Mouse (Mus musculus): ENCODE measurements around the gene Fam117b. TPM values are rescaled to one million over a fixed set of nuclear protein-coding genes. Genes with fewer than 3 reads are reported as not detected.

Fam117b gene
- polyA plus RNA-seq, 1 experiment from 2014 or later, result 20.7 TPM

DNA sequence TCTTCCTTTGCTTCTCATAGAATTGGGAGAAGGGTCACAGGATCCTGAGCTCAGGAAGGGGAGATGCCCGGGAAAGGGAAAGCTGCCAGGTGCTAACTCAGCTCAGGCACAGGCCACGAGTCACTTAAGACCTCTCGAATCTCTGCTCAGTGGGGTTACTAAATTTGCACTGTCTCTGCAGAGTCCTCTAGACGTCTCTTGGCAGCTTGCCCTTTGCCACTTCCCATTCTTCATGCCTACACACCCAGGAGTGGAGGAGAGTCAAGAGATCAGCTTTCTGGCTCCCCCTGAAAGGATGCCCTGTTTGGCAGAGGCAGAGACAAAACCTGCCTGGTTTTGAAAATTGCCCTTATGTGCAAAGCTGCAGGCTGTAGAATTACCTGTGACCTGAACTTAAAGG, 17.4 kb upstream of the Fam117b start:
- no peak for DNase-seq (ENCODE audit: low read depth, low spot score)
- no peaks in the 10 kb centered on the region for H3K27me3 ChIP-seq
- in situ Hi-C loops (cut with MboI; ENCODE audit: low pct_unique_long_range_greater_than_20kb), result loop anchor here (25.0 kb wide), 1 partner anchor 967 kb away; no protein-coding TSS in a partner anchor
- ChIA-PET CTCF (interaction anchor here (1.0 kb wide), 1 partner anchor 11 kb away, joined by 3 read pairs; no protein-coding TSS in a partner anchor), POLR2A (no interaction called here)
- TF ChIP-seq CTCF (IDR thresholded peaks at IDR 0.05), result no peak
- ATAC-seq, result no peak

DNA sequence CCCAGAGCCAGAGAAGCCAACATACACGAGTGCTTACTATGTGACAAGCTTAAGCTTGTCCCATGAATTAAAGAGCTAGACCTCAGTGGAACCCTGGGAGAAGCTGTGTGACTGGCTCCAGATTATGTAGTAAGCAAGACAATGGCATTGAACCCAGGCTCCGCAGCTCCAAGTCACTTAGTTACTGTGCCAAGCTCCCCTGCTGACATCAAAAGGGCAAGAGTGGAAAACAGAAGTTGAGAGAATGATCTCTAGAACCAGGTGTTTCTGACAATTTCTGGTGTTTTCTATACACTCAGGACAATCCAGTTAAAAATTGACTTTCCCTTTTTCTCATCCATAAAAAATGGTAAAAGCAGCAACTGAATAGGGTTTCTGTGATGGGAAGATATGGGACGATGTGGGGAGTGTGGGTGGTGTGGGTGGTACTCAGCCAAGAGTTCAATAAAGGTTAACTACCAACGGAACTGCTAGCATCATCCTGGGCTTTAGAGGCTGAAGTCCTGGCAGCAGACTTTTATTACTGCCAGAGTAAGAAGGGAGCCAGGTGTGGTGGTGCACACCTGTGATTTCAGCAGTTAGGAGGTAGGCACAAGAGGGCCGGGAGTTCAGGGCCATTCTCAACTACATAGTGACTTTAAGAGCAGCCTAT, 15.5 kb upstream of the Fam117b start:
- in situ Hi-C loops (cut with MboI; ENCODE audit: low pct_unique_long_range_greater_than_20kb), result loop anchor here (25.0 kb wide), 1 partner anchor 965 kb away; no protein-coding TSS in a partner anchor
- DNase-seq (ENCODE audit: low read depth, low spot score) (no peak), ATAC-seq (no peak)
- POLR2A ChIA-PET, result no interaction called here
- CTCF ChIA-PET, result interaction anchor here (1.4 kb wide), 1 partner anchor 10 kb away, joined by 3 read pairs; no protein-coding TSS in a partner anchor
- no peak for TF ChIP-seq CTCF (IDR thresholded peaks at IDR 0.05)
- no peaks in the 10 kb centered on the region for H3K27me3 ChIP-seq

DNA sequence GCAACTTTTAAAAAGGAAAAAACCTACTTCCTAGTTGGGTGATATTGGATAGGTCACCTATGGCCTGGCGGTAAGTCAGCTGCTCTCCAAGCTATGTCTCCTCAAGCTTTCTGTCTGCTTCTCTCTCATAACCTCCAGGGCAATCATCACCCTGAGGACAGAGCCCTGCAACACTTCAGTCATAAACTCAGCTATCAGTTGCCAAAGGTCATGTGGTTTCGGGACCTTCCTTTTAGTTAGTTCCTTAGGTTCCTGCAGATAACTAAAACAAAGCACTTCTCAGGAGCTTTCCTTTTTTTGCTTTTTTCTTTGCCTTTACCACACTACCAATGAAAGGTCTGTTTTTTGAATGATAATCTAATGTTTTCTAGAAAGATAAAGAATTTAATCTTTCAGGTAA, 13.1 kb upstream of the Fam117b start:
- DNase-seq (ENCODE audit: low read depth, low spot score), result no peak
- CTCF ChIA-PET, result interaction anchor here (0.9 kb wide), 1 partner anchor 11 kb away, joined by 4 read pairs; no protein-coding TSS in a partner anchor
- no peak for TF ChIP-seq CTCF (IDR thresholded peaks at IDR 0.05)
- no peak for ATAC-seq
- H3K27me3 ChIP-seq, result no peaks in the 10 kb centered on the region
- in situ Hi-C loops (cut with MboI; ENCODE audit: low pct_unique_long_range_greater_than_20kb), result loop anchor here (25.0 kb wide), 1 partner anchor 963 kb away; no protein-coding TSS in a partner anchor
- POLR2A ChIA-PET, result no interaction called here

DNA sequence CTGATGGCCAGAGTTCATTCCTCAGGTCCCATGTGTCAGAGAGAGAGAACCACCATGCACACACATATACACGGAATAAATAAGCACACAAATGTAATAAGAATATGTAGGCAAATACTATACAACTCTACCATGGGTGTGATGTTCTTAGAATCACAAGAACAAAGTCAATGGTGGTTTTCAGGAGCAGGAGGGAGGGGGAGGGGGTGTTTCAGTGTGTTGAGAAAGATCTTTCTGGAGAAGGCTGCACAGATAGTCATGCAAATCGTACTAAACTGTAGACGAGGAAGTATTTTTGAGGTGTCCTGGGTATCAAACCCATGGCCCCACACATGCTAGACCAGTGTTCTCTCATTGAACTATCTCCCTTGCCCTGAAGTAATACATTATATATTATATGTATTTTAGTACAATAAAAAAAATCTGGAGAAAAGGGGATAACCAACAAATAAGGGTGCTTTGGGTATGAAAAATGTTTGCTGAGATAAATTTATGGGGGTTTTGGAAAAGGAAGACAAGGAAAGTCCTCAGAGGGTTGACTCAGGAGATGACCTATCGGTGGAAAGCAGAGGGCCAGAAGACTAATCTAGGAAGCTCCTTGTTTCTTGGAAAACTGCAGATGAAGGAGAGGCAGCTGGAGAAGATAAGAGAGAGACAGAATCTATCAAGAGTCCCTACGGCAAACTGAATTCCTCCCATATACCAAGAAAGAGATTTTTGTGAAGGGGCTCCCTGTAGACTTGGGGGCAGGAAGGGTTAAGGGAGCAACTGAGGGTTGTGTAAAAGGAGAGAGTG, 11.5 kb upstream of the Fam117b start:
- ATAC-seq (no peak), DNase-seq (ENCODE audit: low read depth, low spot score) (no peak)
- no peak for TF ChIP-seq CTCF (IDR thresholded peaks at IDR 0.05)
- POLR2A ChIA-PET, result no interaction called here
- no peaks in the 10 kb centered on the region for H3K27me3 ChIP-seq
- CTCF ChIA-PET, result interaction anchor here (1.3 kb wide), 1 partner anchor 51 kb away, joined by 3 read pairs; no protein-coding TSS in a partner anchor
- in situ Hi-C loops (cut with MboI; ENCODE audit: low pct_unique_long_range_greater_than_20kb), result no loop called here

DNA sequence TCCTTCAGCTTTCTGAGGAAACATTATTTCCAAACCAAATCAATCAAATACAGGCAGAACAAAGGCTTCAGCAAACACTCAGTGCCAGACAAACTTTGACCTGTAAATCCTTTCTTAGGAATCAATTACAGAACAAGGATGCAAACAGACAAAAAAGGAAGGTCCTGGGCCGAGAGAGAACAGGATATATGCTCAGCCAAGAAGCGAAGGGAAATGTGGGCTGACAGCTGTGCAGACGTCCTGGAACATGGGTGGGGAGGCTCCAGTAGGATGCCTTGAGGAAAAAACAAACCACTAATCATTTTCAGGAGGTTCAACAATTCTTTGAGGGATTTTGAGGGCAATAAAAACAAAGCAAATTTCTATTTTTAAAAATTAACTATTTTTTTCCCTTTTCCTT, 10.2 kb upstream of the Fam117b start:
- no peak for ATAC-seq
- ChIA-PET CTCF (interaction anchor here (1.1 to 1.3 kb wide), 2 partner anchors 9 to 50 kb away, joined by 3 read pairs; no protein-coding TSS in a partner anchor), POLR2A (interaction anchor here (1.2 kb wide), 1 partner anchor 16 kb away, joined by 7 read pairs; no protein-coding TSS in a partner anchor)
- no peaks in the 10 kb centered on the region for H3K27me3 ChIP-seq
- no peak for TF ChIP-seq CTCF (IDR thresholded peaks at IDR 0.05)
- in situ Hi-C loops (cut with MboI; ENCODE audit: low pct_unique_long_range_greater_than_20kb), result no loop called here
- no peak for DNase-seq (ENCODE audit: low read depth, low spot score)

DNA sequence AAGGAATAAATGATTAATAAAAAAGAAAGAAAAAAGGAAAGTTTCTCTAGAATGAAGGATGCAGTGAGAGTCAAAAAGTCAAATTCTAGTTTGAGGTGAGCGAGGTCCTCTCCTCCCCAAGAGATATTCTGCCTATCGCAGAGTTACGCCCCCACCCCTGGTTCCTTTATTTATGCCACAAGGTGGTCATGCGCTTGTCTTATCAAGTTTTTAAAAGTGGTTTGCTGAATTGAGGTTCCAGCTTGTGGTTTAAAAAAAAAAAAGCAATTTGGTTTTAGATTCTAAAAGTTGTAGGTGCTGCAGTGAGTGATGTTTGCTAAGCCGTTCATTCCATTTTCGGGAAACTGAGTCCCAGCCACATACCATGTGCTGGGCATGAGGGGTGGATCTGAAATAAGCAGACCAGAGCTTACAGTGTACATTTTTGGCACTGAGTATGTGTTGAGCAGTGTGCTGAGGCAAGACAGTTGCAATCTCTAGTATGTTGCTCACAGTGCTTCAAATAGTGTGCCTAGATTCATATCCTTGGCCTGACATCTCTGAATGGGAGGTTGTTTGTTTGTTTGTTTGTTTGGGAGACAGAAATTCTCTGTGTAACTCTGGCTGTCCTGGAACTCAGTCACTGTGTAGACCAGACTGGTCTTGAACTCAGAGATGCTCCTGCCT, 8.0 kb upstream of the Fam117b start:
- in situ Hi-C loops (cut with MboI; ENCODE audit: low pct_unique_long_range_greater_than_20kb), result no loop called here
- ATAC-seq, result no peak
- ChIA-PET CTCF (no interaction called here), POLR2A (no interaction called here)
- H3K27me3 ChIP-seq, result no peaks in the 10 kb centered on the region
- no peak for DNase-seq (ENCODE audit: low read depth, low spot score)
- no peak for TF ChIP-seq CTCF (IDR thresholded peaks at IDR 0.05)

DNA sequence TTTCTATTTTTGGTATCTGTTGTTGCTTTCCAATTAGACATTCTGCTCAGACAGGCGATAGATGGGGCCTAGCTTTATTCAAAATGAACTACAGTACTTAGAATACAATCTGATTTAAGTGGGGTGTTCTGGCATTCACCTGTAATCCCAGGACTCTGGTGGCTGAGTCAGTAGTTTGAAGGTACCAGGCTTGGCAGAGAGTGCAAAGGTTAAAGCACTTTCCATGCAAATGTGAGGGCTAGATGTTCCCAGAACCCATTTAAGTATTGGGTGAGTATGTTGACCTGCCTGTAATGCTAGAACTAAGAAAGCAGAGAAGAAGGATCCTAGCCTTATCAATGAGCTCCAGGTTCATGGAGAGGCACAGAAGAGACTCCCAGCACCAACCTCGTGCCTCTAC, 6.9 kb upstream of the Fam117b start:
- in situ Hi-C loops (cut with MboI; ENCODE audit: low pct_unique_long_range_greater_than_20kb), result no loop called here
- DNase-seq (ENCODE audit: low read depth, low spot score), result no peak
- no peak for TF ChIP-seq CTCF (IDR thresholded peaks at IDR 0.05)
- ChIA-PET CTCF (interaction anchor here (0.8 to 1.1 kb wide), 2 partner anchors 19 to 61 kb away, joined by 3 read pairs; no protein-coding TSS in a partner anchor), POLR2A (no interaction called here)
- H3K27me3 ChIP-seq, result no peaks in the 10 kb centered on the region
- ATAC-seq, result no peak

DNA sequence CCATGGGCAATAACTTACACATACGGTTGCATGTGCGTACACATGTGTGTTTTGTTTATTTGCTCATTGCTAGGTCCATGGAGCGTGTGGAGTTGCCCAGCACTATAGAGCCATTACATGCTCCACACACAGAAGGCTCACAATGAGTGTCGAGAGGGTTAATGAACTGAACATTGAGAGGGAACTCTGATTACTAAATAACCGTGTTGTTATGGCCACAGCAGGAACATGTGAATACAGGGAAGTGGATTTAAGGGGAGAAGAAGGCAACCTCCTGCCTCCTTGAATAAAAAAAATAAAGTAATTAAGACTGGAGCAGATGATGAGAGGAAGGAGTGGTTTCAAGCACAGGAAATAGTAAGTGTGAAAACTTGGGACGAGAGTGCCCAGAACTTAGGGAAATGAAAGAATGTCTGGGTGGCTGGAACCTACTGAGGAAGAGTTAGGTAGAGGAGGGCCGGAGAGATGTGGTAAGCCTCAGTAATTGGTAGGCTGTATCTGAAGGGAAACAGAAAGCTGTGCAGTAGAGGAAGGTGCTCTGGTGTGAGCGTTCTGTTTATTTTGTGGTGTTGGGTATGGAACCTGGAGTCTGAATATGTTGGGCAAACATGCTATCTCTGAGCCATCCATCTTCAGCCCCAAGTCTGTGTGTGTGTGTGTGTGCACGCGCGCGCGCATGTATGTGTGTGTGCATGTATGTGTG, 5.8 kb upstream of the Fam117b start:
- no peak for TF ChIP-seq CTCF (IDR thresholded peaks at IDR 0.05)
- H3K27me3 ChIP-seq, result no peaks in the 10 kb centered on the region
- POLR2A ChIA-PET, result no interaction called here
- in situ Hi-C loops (cut with MboI; ENCODE audit: low pct_unique_long_range_greater_than_20kb), result no loop called here
- no peak for ATAC-seq
- DNase-seq (ENCODE audit: low read depth, low spot score), result no peak
- CTCF ChIA-PET, result interaction anchor here (0.8 to 1.4 kb wide), 4 partner anchors 10 to 76 kb away, joined by 3 read pairs; no protein-coding TSS in a partner anchor

DNA sequence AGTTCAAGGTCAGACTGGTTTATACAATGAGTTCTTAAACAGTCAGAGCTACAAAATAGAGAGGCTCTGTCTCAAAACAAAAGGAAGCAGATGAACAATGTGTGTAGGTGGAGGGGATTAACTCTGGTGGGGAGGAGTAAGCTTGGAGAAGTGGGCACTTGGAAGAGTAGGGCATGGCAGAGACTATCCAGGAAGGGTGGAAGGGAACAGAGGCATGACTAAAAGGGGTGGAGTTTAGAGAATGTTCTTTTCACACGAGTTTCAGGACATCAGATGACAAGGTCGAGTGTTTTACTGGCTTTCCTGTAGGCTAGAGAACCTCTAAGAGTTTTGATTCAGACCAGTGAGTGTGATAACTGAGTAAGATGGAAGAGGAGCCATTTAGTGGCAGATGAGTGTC, 5.1 kb upstream of the Fam117b start:
- POLR2A ChIA-PET, result interaction anchor here (0.5 kb wide), 1 partner anchor 165 kb away, joined by 7 read pairs; no protein-coding TSS in a partner anchor
- in situ Hi-C loops (cut with MboI; ENCODE audit: low pct_unique_long_range_greater_than_20kb), result no loop called here
- ATAC-seq (no peak), DNase-seq (ENCODE audit: low read depth, low spot score) (no peak)
- CTCF ChIA-PET, result interaction anchor here (0.9 to 1.4 kb wide), 2 partner anchors 11 to 75 kb away, joined by 3 read pairs; no protein-coding TSS in a partner anchor
- no peak for TF ChIP-seq CTCF (IDR thresholded peaks at IDR 0.05)
- H3K27me3 ChIP-seq, result no peaks in the 10 kb centered on the region

DNA sequence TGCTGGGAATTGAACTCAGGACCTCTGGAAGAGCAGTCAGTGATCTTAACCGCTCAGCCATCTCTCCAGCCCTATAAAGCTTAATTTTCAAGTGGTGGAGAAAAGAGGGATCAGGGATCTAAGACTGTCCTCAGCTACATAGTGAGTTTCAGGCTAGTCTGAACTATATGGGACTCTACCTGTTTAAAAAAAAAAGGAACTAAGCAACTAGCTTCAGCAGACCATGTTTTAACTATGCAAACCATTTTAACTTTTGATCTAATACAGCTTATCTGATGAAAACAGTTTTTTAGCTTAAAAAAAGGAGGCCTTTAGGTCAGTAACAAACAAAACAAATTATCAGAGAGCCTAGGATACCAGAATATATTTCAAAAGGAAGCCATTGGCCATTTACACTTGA, 1.9 kb upstream of the Fam117b start:
- ATAC-seq (no peak), DNase-seq (ENCODE audit: low read depth, low spot score) (no peak)
- CTCF ChIA-PET, result interaction anchor here (1.1 to 1.6 kb wide), 3 partner anchors 8 to 52 kb away, joined by 3 to 4 read pairs (median 3); no protein-coding TSS in a partner anchor
- POLR2A ChIA-PET, result no interaction called here
- no peak for TF ChIP-seq CTCF (IDR thresholded peaks at IDR 0.05)
- in situ Hi-C loops (cut with MboI; ENCODE audit: low pct_unique_long_range_greater_than_20kb), result no loop called here
- H3K27me3 ChIP-seq, result no peaks in the 10 kb centered on the region
